Mouse (Mus musculus) cerebellum, adult 8-10 months (tissue): ENCODE data around the gene Vma21.

Experiments
- DNase-seq: peaks from one replicate; pipeline ENCODE4 v3.0.0; 2022

The Vma21 gene

GRCm38 (mm10) chrX:71815631-71816345, at the start of gene Vma21:
Gene Vma21, plus strand, starts transcription at chrX:71815924.
- DNase-seq, result peak; percentile 14

GRCm38 (mm10) chrX:71767909-71768308, 47.8 kb upstream of the Vma21 start:
- DNase-seq, result no peak

- no peak for DNase-seq
These were observed 24.6 kb upstream of the Vma21 start for GRCm38 (mm10) chrX:71791106-71791505.

GRCm38 (mm10) chrX:71797766-71798165, 18.0 kb upstream of the Vma21 start:
- DNase-seq, result no peak

GRCm38 (mm10) chrX:71798883-71799282, 16.8 kb upstream of the Vma21 start:
- DNase-seq, result no peak

GRCm38 (mm10) chrX:71811966-71812835, 3.5 kb upstream of the Vma21 start:
- DNase-seq, result no peak

GRCm38 (mm10) chrX:71816401-71816857, 705 bp downstream of the Vma21 start:
- DNase-seq, result peak; percentile 85

- DNase-seq, result no peak
These were observed 1.2 kb downstream of the Vma21 start for GRCm38 (mm10) chrX:71816931-71817361.

- no peak for DNase-seq
These were observed 23.2 kb downstream of the Vma21 start for GRCm38 (mm10) chrX:71838911-71839310.

- DNase-seq, result no peak
These were observed 31.0 kb downstream of the Vma21 start for GRCm38 (mm10) chrX:71846696-71847095.

- DNase-seq, result no peak
These were observed 38.1 kb downstream of the Vma21 start for GRCm38 (mm10) chrX:71853798-71854197.
